In genomic region chr7:112581621-112582020, GRCm38 (mm10) we compare ENCODE assay signal across 18 mouse cellular contexts.
DNase-seq lines count a peak whose midpoint lies in the region; ATAC-seq lines count a peak whose summit lies in the region.
"Had no signal": no experiment of that assay in that cellular context is flagged by ENCODE, and none has a peak within 500 bp of the region (broad histone marks: within the 10 kb centered on the region; RNA-seq: fewer than 3 reads in every experiment).

No protein-coding gene starts in this region.

- H3K36me3 ChIP-seq in midbrain, embryonic 11.5 days (ENCODE audit: control insufficient read depth, insufficient read depth, low read length): no peaks in the 10 kb centered on the region

- H3K27me3 ChIP-seq in midbrain, embryonic 11.5 days (ENCODE audit: control insufficient read depth, insufficient read depth, low read length): no peaks in the 10 kb centered on the region
- H3K27me3 ChIP-seq: CH12.LX; heart, embryonic 15.5 days; neural tube, embryonic 15.5 days had no signal

- no peaks in the 10 kb centered on the region for H3K4me1 ChIP-seq in midbrain, embryonic 11.5 days (ENCODE audit: control insufficient read depth, insufficient read depth, low read length)
- H3K4me1 ChIP-seq: heart, embryonic 15.5 days; neural tube, embryonic 15.5 days had no signal

- no peak for ATAC-seq in midbrain, embryonic 11.5 days (ENCODE audit: low FRiP score)
- ATAC-seq: forebrain, embryonic 16.5 days; hindbrain, postnatal 0 days; intestine, postnatal 0 days had no signal

- H3K9me3 ChIP-seq in midbrain, embryonic 11.5 days (ENCODE audit: control insufficient read depth, low read length): no peaks in the 10 kb centered on the region
- H3K9me3 ChIP-seq: heart, embryonic 15.5 days; neural tube, embryonic 15.5 days had no signal

- no peak overlapping the region for H3K4me3 ChIP-seq in midbrain, embryonic 11.5 days (ENCODE audit: low read depth, low read length)
- H3K4me3 ChIP-seq: heart, embryonic 15.5 days; neural tube, embryonic 15.5 days had no signal

- H3K27ac ChIP-seq in midbrain, embryonic 11.5 days (ENCODE audit: low read depth, low read length): no peak overlapping the region
- H3K27ac ChIP-seq: heart, embryonic 15.5 days; hindbrain, postnatal 0 days; kidney, postnatal 0 days; neural tube, embryonic 15.5 days had no signal

- no peak overlapping the region for H3K4me2 ChIP-seq in midbrain, embryonic 11.5 days
- H3K4me2 ChIP-seq: heart, embryonic 15.5 days; neural tube, embryonic 15.5 days had no signal

- H3K9ac ChIP-seq in midbrain, embryonic 11.5 days (ENCODE audit: low read length): no peak overlapping the region
- H3K9ac ChIP-seq: heart, embryonic 15.5 days; neural tube, embryonic 15.5 days had no signal

- WGBS in midbrain, embryonic 11.5 days: 87% methylated on average over 6 of the region's 6 CpGs

- DNase-seq in adrenal gland, postnatal 36 days: peak; percentile 45 to 56
- DNase-seq in adrenal gland, adult 8-10 months: no peak
- peak; percentile 25 for DNase-seq in urinary bladder, postnatal 14 days (ENCODE audit: low spot score)
- DNase-seq in urinary bladder, adult 18-20 months (ENCODE audit: low spot score in 2 of 2): no peak
- peak; percentile 51 for DNase-seq in lung, postnatal 10 days
- no peak for DNase-seq in midbrain, embryonic 11.5 days (ENCODE audit: low spot score, missing footprints)
- DNase-seq in cerebellum, postnatal 36 days: no peak
- DNase-seq: cerebellum, adult 2 months; gastrocnemius, postnatal 25 days; heart, postnatal 4 days; midbrain, embryonic 14.5 days had no signal

Comparison
In these comparisons a context has a peak if more than half of its experiments do, and no peak if none do; other contexts are left out.
1. DNase-seq: peak in adrenal gland, postnatal 36 days (2 of 2), urinary bladder, postnatal 14 days (single experiment) and lung, postnatal 10 days (single experiment); none in adrenal gland, adult 8-10 months (single experiment), urinary bladder, adult 18-20 months (0 of 2), midbrain, embryonic 11.5 days (single experiment) and cerebellum, postnatal 36 days (0 of 2).